Mouse (Mus musculus) cerebellum, adult 2 months (tissue): ENCODE results near the gene Cdk6. TPM values are rescaled to one million over a fixed set of nuclear protein-coding genes. Genes with fewer than 3 reads are reported as not detected.

Experiments used
- DNase-seq, 2 experiments: peaks; one replicate each; pipeline ENCODE4 v3.0.0; 2021
- H3K27ac ChIP-seq: fragments of 200-500 bp; 2 replicates; pipeline ENCODE4 v1.5.1; 2012; ENCODE audit warnings: low read length, control low read depth, inconsistent platforms; ENCODE audit not compliant: insufficient read depth
- H3K27me3 ChIP-seq: fragments of 200-500 bp; 2 replicates; pipeline ENCODE4 v1.6.1; 2012; ENCODE audit warnings: inconsistent platforms, mild to moderate bottlenecking, low read length, moderate library complexity; ENCODE audit not compliant: control insufficient read depth, insufficient read depth
- H3K4me1 ChIP-seq: fragments of 200-500 bp; 2 replicates; pipeline ENCODE4 v1.6.1; 2011; ENCODE audit warnings: low read length; ENCODE audit not compliant: control insufficient read depth, insufficient read depth
- H3K4me3 ChIP-seq: fragments of 200-500 bp; replicated peaks from 2 replicates; pipeline ENCODE3; 2011; ENCODE audit warnings: mild to moderate bottlenecking, low read depth, low read length, control low read depth; ENCODE audit not compliant: insufficient read depth
- CTCF ChIP-seq: fragments of 200-500 bp; IDR thresholded peaks from 2 replicates; pipeline ENCODE4 v1.5.1; 2011; ENCODE audit warnings: low read depth, mild to moderate bottlenecking, control low read depth, low read length, moderate library complexity, borderline replicate concordance; ENCODE audit not compliant: insufficient read depth
- POLR2A ChIP-seq: fragments of 200-500 bp; IDR thresholded peaks from 2 replicates; pipeline ENCODE4 v1.6.1; 2011; ENCODE audit warnings: low read length, control low read depth, borderline replicate concordance; ENCODE audit not compliant: insufficient read depth
- WGBS: fragments of 180-500 bp; shearing (Covaris S2); methylation state at CpG from one replicate; pipeline ENCODE4 v1.1.7; 2018; 5-methylcytosine and 5-hydroxymethylcytosine counted together
- polyA plus RNA-seq: library from polyadenylated mRNA; depleted of rRNA; stranded (reverse); fragments of >200 nt; gene quantifications from 2 replicates; pipeline ENCODE4 v1.2.3, GENCODE M21; 2012; rRNA removed

Cdk6 gene
- polyA plus RNA-seq, 1 experiment: 0.39 TPM

GRCm38 (mm10) chr5:3554198-3554597 is 212.9 kb downstream of the Cdk6 start:
- H3K4me3 ChIP-seq: no peak overlapping the region
- H3K27me3 ChIP-seq: no peaks in the 10 kb centered on the region
- H3K27ac ChIP-seq: no peak overlapping the region
- DNase-seq: no peak
- H3K4me1 ChIP-seq: no peaks in the 10 kb centered on the region
- TF ChIP-seq CTCF (no peak), POLR2A (no peak)
- WGBS: 66% methylated on average over 2 of the region's 2 CpGs

- H3K4me1 ChIP-seq: no peaks in the 10 kb centered on the region
- TF ChIP-seq POLR2A (no peak), CTCF (no peak)
- no peaks in the 10 kb centered on the region for H3K27me3 ChIP-seq
- no peak for DNase-seq
- H3K27ac ChIP-seq: no peak within 1 kb of the TSS
- 94% methylated on average over 4 of the region's 4 CpGs for WGBS
- H3K4me3 ChIP-seq: no peak within 1 kb of the TSS
Observed at GRCm38 (mm10) chr5:3571266-3571665, 230.0 kb downstream of the Cdk6 start, which contains the start of gene 1700109H08Rik. TSS of gene 1700109H08Rik (plus strand) at chr5:3571566.

- 100% methylated on average over 2 of the region's 2 CpGs for WGBS
- no peak for DNase-seq
- Histone ChIP-seq H3K27ac (no peak overlapping the region), H3K4me1 (no peaks in the 10 kb centered on the region), H3K27me3 (no peaks in the 10 kb centered on the region), H3K4me3 (no peak overlapping the region)
- TF ChIP-seq POLR2A (no peak), CTCF (no peak)
Observed at GRCm38 (mm10) chr5:3574825-3575224, 233.5 kb downstream of the Cdk6 start.

- WGBS: 95% methylated on average over 2 of the region's 2 CpGs
- no peak overlapping the region for H3K4me3 ChIP-seq
Observed at GRCm38 (mm10) chr5:3577939-3578338, 236.7 kb downstream of the Cdk6 start.

GRCm38 (mm10) chr5:3579066-3579465 is 237.8 kb downstream of the Cdk6 start:
- TF ChIP-seq CTCF (no peak), POLR2A (no peak)
- WGBS: 93% methylated on average over 7 of the region's 7 CpGs
- Histone ChIP-seq H3K4me1 (no peaks in the 10 kb centered on the region), H3K27ac (no peak overlapping the region), H3K27me3 (no peaks in the 10 kb centered on the region), H3K4me3 (no peak overlapping the region)
- no peak for DNase-seq

More at GRCm38 (mm10) chr5:3577939-3578338, 236.7 kb downstream of the Cdk6 start:
- H3K27ac ChIP-seq: no peak overlapping the region
- DNase-seq: no peak
- no peak for TF ChIP-seq CTCF
- no peak for TF ChIP-seq POLR2A
- no peaks in the 10 kb centered on the region for H3K4me1 ChIP-seq
- no peaks in the 10 kb centered on the region for H3K27me3 ChIP-seq

Other genes with a start within 250 kb of the Cdk6 start
- 29.6 and 30.6 TPM in 2 replicates for gene Fam133b, start 202.3 kb downstream of the Cdk6 start, polyA plus RNA-seq
- 8.6 and 9.0 TPM in 2 replicates for gene 1700109H08Rik, start 230.1 kb downstream of the Cdk6 start, polyA plus RNA-seq